Mouse (Mus musculus) embryonic facial prominence, embryonic 10.5 days (tissue): ENCODE measurements around the gene Commd2. TPM values are rescaled to one million over a fixed set of nuclear protein-coding genes. Genes with fewer than 3 reads are reported as not detected.

Experiments used
- DNase-seq: peaks from one replicate; pipeline ENCODE4 v3.0.0-alpha.2; 2017; ENCODE audit warnings: low spot score
- H3K27ac ChIP-seq: fragments of 300-500 bp; sonication (generic); replicated peaks from 2 replicates; pipeline ENCODE4 v1.5.1; 2016; ENCODE audit warnings: mild to moderate bottlenecking
- H3K27me3 ChIP-seq: fragments of 300-500 bp; sonication (generic); replicated peaks from 2 replicates; pipeline ENCODE4 v1.6.1; 2016; ENCODE audit warnings: low read depth, mild to moderate bottlenecking; ENCODE audit not compliant: poor library complexity, severe bottlenecking
- H3K36me3 ChIP-seq: fragments of 300-500 bp; sonication (generic); replicated peaks from 2 replicates; pipeline ENCODE4 v1.6.1; 2016; ENCODE audit warnings: mild to moderate bottlenecking, moderate library complexity
- H3K4me1 ChIP-seq: fragments of 300-500 bp; sonication (generic); 2 replicates; pipeline ENCODE4 v1.6.1; 2016
- H3K4me3 ChIP-seq: fragments of 300-500 bp; sonication (generic); 2 replicates; pipeline ENCODE4 v1.5.1; 2016; ENCODE audit warnings: mild to moderate bottlenecking, moderate library complexity
- H3K9me3 ChIP-seq: fragments of 300-500 bp; sonication (generic); 2 replicates; pipeline ENCODE4 v1.6.1; 2016; ENCODE audit warnings: mild to moderate bottlenecking
- WGBS: fragments of 180-500 bp; shearing (Covaris S2); methylation state at CpG from one replicate; pipeline ENCODE4 v1.1.7; 2016; 5-methylcytosine and 5-hydroxymethylcytosine counted together
- microRNA-seq: library from miRNA; unstranded; fragments of <30 nt; microRNA quantifications from one replicate; pipeline ENCODE4, GENCODE M21; 2017
- polyA plus RNA-seq: library from polyadenylated mRNA; unstranded; fragments of >200 nt; fragmentation: Nextera tagmentation; extraction: Ambion mirVana; gene quantifications from 2 replicates; pipeline ENCODE4 v1.2.1, GENCODE M21; 2016

Gene Commd2
- polyA plus RNA-seq, 1 experiment from 2014 or later = 99.4 TPM

- H3K9me3 ChIP-seq = no peaks in the 10 kb centered on the region
- H3K27ac ChIP-seq = no peak overlapping the region
- H3K27me3 ChIP-seq = no peaks in the 10 kb centered on the region
- no peaks in the 10 kb centered on the region for H3K4me1 ChIP-seq
- no peaks in the 10 kb centered on the region for H3K36me3 ChIP-seq
- no peak for DNase-seq
- no peak overlapping the region for H3K4me3 ChIP-seq
- 62% methylated on average over 1 of the region's 1 CpGs for WGBS
Measured at GRCm38 (mm10) chr3:57604618-57605015, 46.9 kb downstream of the Commd2 start.

- Histone ChIP-seq H3K9me3 (no peaks in the 10 kb centered on the region), H3K27me3 (no peaks in the 10 kb centered on the region), H3K27ac (no peak overlapping the region), H3K4me1 (no peaks in the 10 kb centered on the region), H3K4me3 (no peak overlapping the region), H3K36me3 (no peaks in the 10 kb centered on the region)
- no peak for DNase-seq
- WGBS = 73% methylated on average over 5 of the region's 5 CpGs
Measured at GRCm38 (mm10) chr3:57603891-57604617, 47.5 kb downstream of the Commd2 start.

DNA sequence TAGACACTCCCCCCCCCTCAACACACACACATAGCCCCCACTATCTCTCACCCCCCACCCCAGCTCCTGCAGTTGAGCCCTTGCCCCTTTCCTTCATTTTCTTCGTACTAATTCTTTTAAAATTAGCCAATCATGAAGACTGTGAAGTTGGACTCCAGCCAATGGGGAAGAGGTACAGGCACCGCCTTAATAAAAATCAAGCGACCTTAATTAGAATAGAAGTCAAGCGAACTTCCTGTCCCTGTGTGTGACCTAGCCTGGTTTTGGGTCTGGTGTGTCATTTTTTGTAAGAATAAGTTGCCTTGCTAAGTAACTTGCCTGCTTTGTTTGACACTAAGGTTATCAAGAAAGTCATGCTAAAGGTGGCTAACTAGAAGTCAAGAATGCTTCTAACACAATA is 48.9 kb downstream of the Commd2 start:
- H3K36me3 ChIP-seq = no peaks in the 10 kb centered on the region
- no peak overlapping the region for H3K27ac ChIP-seq
- H3K4me1 ChIP-seq = no peaks in the 10 kb centered on the region
- no peak for DNase-seq
- H3K4me3 ChIP-seq = no peak overlapping the region
- H3K9me3 ChIP-seq = no peaks in the 10 kb centered on the region
- WGBS = 91% methylated on average over 4 of the region's 4 CpGs
- H3K27me3 ChIP-seq = no peaks in the 10 kb centered on the region

DNA sequence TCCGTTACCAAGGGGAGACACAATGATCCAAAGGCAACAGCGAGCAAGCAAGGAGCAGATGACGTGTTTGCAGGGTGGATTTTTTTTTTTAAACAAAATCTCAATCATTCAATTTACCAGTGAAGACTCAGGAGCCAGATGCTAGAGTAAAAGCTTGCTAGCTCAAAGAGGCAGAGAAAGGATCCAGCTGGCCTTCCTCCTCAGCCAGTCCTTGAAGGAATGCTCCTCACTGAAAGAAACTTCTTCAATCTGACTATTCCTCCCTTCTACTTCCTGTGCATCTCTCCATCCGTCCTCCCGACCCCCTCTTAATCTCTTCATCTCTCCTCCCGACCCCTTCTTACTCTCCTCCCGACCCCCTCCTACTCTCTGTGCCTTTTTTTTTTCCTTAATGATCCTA is 54.9 kb downstream of the Commd2 start:
- Histone ChIP-seq H3K36me3 (no peaks in the 10 kb centered on the region), H3K27ac (no peak overlapping the region), H3K27me3 (no peaks in the 10 kb centered on the region), H3K4me3 (no peak overlapping the region), H3K9me3 (no peaks in the 10 kb centered on the region), H3K4me1 (no peaks in the 10 kb centered on the region)
- DNase-seq = no peak
- 71% methylated on average over 7 of the region's 7 CpGs for WGBS

DNA sequence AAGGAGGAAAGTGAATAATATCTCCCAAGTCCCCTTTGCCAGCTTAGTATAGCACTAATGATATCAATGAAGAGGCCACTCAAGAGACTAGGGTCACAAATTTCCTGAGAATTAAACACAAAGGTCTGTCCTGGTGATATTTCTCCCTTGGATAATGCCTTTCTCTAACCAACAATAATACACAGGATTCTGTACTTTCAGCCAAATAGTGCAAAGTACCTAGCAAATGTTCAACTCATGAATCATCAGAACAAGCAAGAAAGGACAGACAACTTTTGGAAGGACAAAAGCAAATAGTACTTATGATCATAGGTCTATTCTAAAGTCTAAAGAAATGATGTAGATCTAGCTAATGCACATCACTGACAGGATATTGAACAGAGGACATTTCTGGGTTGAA is 56.0 kb downstream of the Commd2 start:
- DNase-seq = no peak
- Histone ChIP-seq H3K9me3 (no peaks in the 10 kb centered on the region), H3K4me1 (no peaks in the 10 kb centered on the region), H3K27ac (no peak overlapping the region), H3K36me3 (no peaks in the 10 kb centered on the region), H3K27me3 (no peaks in the 10 kb centered on the region), H3K4me3 (no peak overlapping the region)

Small RNA genes lying within 50 kb of the gene (microRNA-seq; reads per million reads assigned to microRNA genes)
- gene Mir6377 = not detected

Other genes with a start within 250 kb of the Commd2 start
- gene Tm4sf4, start 226.4 kb downstream of the Commd2 start, polyA plus RNA-seq = not detected in 2 replicates
- gene Wwtr1, start 75.8 kb downstream of the Commd2 start, polyA plus RNA-seq = 10.5 and 11.9 TPM in 2 replicates
- gene Ankub1, start 41.1 kb upstream of the Commd2 start, polyA plus RNA-seq = 0.12 and 0.24 TPM in 2 replicates
- gene Rnf13, start 84.3 kb upstream of the Commd2 start, polyA plus RNA-seq = 36.7 and 42.2 TPM in 2 replicates
- 126 and 137 TPM in 2 replicates for gene Pfn2, start 196.4 kb upstream of the Commd2 start, polyA plus RNA-seq